Mouse (Mus musculus) fat pad, adult 2 months (tissue): ENCODE data around the gene Itgb2l.
"Not testable (repeated sequence)": the region's sequence is repeated elsewhere in the genome, so short reads cannot be mapped to it uniquely, and the experiment has no call there.

Experiments used
- DNase-seq: peaks from one replicate; pipeline ENCODE4 v3.0.0-alpha.2; 2011; ENCODE audit warnings: low read depth, low spot score; ENCODE audit errors: extremely low read depth

The Itgb2l gene

GRCm38 (mm10) chr16:96443468-96443867, at the start of gene Itgb2l:
Gene Itgb2l, minus strand, starts transcription at chr16:96443619.
- no peak for DNase-seq

- DNase-seq, result no peak
Measured at GRCm38 (mm10) chr16:96491530-96491929, 48.1 kb upstream of the Itgb2l start.

DNA sequence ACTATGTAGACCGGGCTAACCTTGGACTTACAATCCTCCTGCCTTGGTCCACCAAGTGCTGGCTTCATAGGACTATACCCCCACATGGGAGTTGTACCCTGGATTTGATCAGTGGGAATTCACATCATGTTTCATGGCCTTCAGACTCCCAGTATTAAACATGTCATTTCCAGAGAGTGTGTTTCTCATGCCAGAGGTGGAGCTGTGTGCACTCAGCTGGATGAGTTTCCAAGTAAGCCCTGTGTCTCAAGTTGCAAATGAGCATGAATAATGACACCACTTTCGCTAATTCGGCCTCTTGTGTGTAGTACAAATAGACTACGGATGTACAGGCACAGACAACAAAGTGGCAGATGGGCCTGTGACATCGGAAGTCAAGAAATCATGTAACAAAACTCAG, 44.6 kb upstream of the Itgb2l start:
- DNase-seq, result no peak

GRCm38 (mm10) chr16:96487007-96487684, 43.7 kb upstream of the Itgb2l start:
- DNase-seq, result no peak

GRCm38 (mm10) chr16:96481791-96482190, 38.4 kb upstream of the Itgb2l start:
- no peak for DNase-seq

DNA sequence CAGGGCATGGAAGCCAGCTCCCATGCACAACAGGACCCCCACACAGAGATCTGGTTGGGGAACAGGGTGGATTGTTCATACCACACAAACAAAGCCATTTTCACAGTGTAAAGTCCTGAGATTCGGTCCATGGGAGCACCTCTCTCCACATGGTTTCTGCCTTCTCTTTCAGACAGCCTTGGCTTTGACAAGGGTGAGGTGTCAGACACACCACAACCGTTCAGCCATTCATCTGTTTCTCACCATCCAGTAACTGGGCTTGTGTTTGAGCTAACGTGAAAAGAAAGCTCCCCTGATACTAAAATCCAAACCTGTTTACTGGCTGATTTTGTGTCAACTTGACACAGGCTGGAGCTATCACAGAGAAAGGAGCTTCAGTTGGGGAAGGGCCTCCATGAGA, 30.8 kb upstream of the Itgb2l start:
- DNase-seq, result no peak

DNA sequence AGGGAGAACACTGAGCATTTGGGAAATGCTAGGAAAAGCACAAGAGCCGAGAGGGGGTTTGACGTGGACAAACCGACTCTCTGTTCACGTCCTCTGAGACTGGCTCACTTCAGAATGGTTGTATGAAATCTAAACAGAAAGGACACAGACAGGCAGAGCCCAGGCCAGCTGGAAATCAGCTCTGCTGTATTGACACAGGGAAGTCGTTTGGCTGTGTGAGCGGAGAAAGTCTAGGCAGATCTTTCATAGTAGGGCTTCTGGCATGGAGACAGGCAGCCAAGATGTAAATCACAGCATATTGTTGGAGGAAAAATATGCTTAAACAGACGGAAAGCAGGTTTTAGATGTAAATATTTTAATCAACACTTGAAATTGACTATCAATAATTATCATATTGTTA, 29.4 kb upstream of the Itgb2l start:
- DNase-seq, result no peak

DNA sequence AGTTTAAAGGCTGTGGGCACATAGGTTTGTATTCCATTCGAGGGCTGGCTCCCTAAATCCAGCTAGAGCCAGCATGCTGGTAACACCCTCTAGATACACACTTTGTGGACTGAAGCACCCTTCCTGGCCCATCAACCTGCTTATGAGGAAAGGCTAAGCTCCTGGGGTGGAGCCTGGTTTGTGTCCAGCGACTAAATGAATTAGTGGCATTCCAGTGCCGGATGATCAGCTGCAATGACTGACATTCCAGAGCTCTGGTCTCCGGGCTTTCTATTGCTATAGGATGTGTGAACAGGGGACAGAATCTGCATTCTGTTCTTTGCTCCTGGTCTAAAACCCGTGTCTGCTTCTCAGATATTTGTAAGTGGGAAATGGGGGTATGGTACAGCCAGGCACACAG, 28.9 kb upstream of the Itgb2l start:
- no peak for DNase-seq

GRCm38 (mm10) chr16:96469640-96470039, 26.2 kb upstream of the Itgb2l start:
- no peak for DNase-seq

DNA sequence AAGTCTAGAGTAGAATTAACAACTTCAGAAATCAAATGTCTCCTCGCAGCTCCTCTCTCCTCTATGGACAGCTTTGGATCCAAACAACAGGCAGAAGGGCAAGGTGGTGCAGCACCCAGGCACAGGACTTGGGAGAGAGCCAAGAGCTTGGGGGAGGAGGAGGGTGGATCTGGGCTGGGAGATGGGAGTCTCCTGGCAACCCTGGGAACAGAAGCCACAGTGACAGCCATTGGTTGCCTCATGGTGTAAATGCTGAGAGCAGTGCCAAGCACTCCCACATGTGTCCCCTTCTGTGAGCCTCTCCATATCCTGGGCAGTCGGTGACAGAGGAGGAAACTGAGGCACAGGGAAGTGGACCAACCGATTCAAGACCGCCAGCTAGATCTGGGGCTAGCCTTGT, 25.3 kb upstream of the Itgb2l start:
- no peak for DNase-seq

GRCm38 (mm10) chr16:96468011-96468410, 24.6 kb upstream of the Itgb2l start:
- no peak for DNase-seq

DNA sequence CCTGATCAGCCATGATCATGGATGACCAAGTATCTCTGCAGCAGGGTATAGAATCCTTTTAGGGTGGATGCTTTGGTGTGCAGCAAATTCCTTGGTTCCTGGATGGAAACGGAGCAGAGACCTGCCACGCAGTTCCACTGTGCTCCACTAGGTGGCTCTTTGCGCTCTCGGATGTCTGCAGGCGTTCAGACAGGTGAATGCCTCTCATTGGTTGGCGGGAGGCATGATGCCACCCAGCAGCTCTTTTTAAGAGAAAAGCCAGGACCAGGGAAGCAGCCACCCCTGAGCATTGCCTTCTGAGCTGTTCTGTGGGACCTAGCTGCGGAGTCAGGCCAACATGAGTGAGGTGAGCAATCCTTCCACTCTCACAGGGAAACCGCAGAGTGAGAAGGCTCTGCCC, 24.0 kb upstream of the Itgb2l start, which contains the start of gene Pcp4:
Gene Pcp4 (plus strand): TSS at position 162 of the 400 bp plus-strand sequence.
- DNase-seq, result no peak

DNA sequence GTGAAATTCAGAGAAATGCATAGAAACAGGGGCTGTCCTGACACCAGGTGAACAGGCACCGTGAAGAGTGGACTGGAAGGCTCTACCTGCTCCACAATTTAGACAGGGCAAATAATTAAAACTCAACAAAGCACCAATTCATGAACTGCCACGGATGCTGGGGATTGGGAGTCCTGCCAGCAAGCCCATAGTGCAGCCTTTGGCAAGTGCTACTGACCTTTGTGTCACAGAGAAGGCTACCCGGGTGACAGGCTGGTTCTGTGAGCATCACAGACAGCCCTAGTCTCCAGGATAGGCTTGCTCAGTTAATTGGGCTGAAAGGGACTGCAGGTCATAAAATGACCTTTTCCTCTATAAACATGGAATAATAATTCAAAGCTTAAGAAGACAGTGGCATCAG, 17.4 kb upstream of the Itgb2l start:
- DNase-seq, result no peak

DNA sequence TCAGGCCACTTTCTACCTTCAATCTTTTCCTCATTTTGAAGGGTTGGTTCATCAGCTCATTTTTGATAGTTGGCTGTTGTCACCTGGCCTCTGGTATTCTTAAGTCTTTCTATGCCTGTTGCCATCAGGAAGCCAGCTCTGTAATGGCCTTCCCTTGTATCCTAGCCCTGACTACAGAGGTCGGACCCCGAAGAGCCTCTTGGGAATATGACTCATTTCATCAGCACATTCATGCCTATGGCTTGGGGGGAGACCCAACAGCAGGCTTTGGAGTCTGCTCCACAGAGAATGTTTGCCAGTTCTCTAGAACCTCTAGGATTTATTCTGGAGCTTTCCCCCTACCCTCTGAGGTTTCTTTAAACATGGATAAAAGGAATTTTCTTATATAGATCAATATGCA, 15.9 kb upstream of the Itgb2l start:
- no peak for DNase-seq

- DNase-seq, result no peak
Measured at GRCm38 (mm10) chr16:96457612-96458011, 14.2 kb upstream of the Itgb2l start.

DNA sequence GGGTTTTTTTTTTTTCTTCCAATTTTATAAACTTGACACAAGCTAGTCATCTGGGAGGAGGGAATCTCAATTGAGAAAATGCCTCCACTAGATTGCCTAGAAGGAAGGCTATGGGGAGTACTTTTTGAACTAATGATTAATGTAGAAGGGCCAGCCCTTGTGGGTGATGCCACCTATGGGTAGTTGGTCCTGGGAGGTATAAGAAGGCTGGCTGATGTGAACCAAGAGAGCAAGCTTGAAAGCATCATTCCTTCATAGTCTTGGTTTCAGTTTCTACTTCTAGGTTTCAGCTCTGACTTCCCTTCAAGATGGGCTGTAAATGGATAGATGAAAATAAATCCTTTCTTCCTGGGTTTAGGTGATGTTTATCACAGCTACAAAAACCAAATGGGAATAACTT, 10.7 kb upstream of the Itgb2l start:
- DNase-seq, result no peak

GRCm38 (mm10) chr16:96450871-96451270, 7.5 kb upstream of the Itgb2l start:
- DNase-seq, result not testable (repeated sequence)

DNA sequence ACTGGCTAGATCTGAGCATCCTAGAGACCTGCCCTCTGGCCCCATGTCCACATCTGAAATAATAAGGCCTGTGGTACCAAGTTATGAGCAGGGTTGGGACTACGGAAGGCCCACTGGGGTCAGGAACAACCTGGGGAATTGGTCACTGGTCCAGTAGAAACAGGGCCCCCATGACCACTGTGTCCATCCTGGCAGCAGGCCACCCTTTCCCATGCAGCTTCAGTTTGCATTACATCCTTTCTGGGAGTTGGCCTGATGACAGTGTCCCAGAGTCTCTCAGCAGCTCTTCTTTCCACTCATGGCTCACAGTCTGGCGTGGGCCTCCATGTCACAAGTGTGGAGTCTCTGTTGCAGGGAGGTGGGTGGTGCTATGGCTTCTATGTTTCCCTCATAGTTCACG, 1.6 kb downstream of the Itgb2l start:
- no peak for DNase-seq

GRCm38 (mm10) chr16:96440871-96441270, 2.5 kb downstream of the Itgb2l start:
- DNase-seq, result no peak

GRCm38 (mm10) chr16:96439682-96440081, 3.7 kb downstream of the Itgb2l start:
- no peak for DNase-seq

DNA sequence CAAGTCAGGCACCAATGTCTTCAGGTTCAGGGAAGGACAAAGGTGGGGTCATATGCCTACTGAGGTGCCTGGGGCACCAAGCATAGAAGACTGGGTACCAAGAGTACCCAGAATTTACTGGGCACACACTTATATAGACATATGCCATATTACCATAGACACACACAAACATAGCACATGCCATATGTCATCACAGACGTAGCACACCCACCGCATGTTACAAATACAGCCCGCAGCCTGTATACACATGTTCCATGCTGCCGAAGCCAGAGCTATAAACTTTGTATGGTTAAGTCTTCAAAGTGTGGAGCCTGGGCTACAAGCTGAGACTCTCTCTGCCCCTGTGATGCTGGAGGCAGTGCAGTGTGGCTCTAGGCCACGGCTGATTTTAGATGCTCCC, 4.5 kb downstream of the Itgb2l start:
- DNase-seq, result no peak

GRCm38 (mm10) chr16:96434024-96434785, 9.2 kb downstream of the Itgb2l start:
- no peak for DNase-seq

GRCm38 (mm10) chr16:96433266-96433665, 10.2 kb downstream of the Itgb2l start:
- DNase-seq, result no peak
